Mouse (Mus musculus) spleen, adult 2 months (tissue): ENCODE data around the gene Pars2.

ENCODE experiments used
- CTCF ChIP-seq: fragments of 200-500 bp; IDR thresholded peaks from 2 replicates; pipeline ENCODE4 v1.5.1; 2011; ENCODE audit warnings: mild to moderate bottlenecking, inconsistent platforms; ENCODE audit not compliant: insufficient read depth, insufficient read length, insufficient replicate concordance; ENCODE audit errors: extremely low read depth
- POLR2A ChIP-seq: fragments of 200-500 bp; IDR thresholded peaks from 2 replicates; pipeline ENCODE4 v1.6.1; 2011; ENCODE audit warnings: low read depth, low read length, inconsistent platforms

- TF ChIP-seq CTCF (no peak), POLR2A (no peak)
Observed at GRCm38 (mm10) chr4:106629374-106629773, 21.5 kb upstream of the Pars2 start.
